Mouse (Mus musculus) cortical plate, adult 2 months (tissue): ENCODE data around the gene Mical2. TPM values are rescaled to one million over a fixed set of nuclear protein-coding genes. Genes with fewer than 3 reads are reported as not detected.

Experiments used
- H3K27ac ChIP-seq: fragments of 200-500 bp; 2 replicates; pipeline ENCODE4 v1.5.1; 2012; ENCODE audit warnings: low read length, control low read depth, inconsistent platforms; ENCODE audit not compliant: insufficient read depth
- H3K4me1 ChIP-seq: fragments of 200-500 bp; 2 replicates; pipeline ENCODE4 v1.6.1; 2011; ENCODE audit warnings: low read length; ENCODE audit not compliant: control insufficient read depth, insufficient read depth
- H3K4me3 ChIP-seq: fragments of 200-500 bp; 2 replicates; pipeline ENCODE4 v1.5.1; 2011; ENCODE audit warnings: mild to moderate bottlenecking, low read length, control low read depth; ENCODE audit not compliant: insufficient read depth
- CTCF ChIP-seq: fragments of 200-500 bp; IDR thresholded peaks from 2 replicates; pipeline ENCODE4 v1.5.1; 2011; ENCODE audit warnings: mild to moderate bottlenecking, control low read depth, low read length; ENCODE audit not compliant: insufficient read depth; ENCODE audit errors: extremely low read depth
- POLR2A ChIP-seq: fragments of 200-500 bp; IDR thresholded peaks from 2 replicates; pipeline ENCODE4 v1.6.1; 2011; ENCODE audit warnings: mild to moderate bottlenecking, low read length, control low read depth; ENCODE audit not compliant: insufficient read depth; ENCODE audit errors: extremely low read depth
- polyA plus RNA-seq: library from polyadenylated mRNA; depleted of rRNA; stranded (reverse); fragments of >200 nt; gene quantifications from 2 replicates; pipeline ENCODE4 v1.2.3, GENCODE M21; 2012

Gene Mical2
- polyA plus RNA-seq, 1 experiment = 371 TPM

DNA sequence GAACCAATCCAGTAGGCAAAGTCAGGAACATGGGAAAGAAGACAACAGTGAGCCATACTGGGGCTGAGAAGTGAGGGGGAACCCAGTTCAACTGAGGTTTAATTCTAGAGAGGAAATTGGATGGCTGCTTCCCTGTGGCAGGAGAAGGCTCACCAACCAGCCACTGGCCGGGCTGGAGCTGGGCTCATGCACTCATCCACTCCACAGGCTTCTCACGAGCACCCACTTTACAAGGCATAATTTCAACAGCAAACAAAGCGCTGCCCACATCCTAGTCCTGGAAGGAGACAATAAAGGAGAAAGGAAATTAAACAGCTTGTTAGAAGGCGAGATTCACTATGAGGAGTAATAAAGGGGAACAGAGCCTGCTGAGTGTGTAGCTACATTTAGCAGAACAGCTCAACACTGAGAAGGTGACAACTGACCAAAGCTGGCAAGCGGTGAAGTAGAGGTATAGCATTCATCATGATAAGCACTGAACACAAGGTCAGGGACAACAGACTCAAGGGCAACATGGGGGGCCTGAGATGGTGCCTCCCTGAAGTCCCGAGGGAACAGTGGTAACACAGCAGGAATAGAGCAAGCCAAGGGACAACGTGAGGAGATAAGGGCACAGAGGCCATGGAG lies 137.0 kb downstream of the Mical2 start:
- no peaks in the 10 kb centered on the region for H3K4me1 ChIP-seq
- no peak overlapping the region for H3K4me3 ChIP-seq
- TF ChIP-seq POLR2A (no peak), CTCF (no peak)
- no peak overlapping the region for H3K27ac ChIP-seq

DNA sequence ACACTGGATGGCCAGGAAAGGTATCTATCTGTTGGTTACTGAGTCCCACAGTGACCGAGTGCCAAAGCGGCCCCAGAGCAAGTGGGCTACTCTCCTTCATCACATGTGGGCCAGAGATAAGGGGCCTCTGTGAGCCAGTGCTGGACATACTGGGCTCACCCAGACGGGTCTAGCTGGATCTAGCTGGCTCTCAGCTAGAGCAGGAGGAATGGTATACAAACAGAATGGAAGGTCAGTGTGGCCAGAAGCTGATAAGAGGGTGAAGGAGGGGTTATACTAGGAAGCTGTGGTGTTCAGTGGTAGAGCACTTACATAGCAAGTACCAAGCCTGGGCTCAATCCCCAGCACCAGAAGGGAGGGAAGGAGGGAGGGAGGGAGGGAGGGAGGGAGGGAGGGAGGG lies 140.2 kb downstream of the Mical2 start:
- no peak for TF ChIP-seq POLR2A
- TF ChIP-seq CTCF = no peak
- Histone ChIP-seq H3K4me1 (no peaks in the 10 kb centered on the region), H3K27ac (no peak overlapping the region), H3K4me3 (no peak overlapping the region)

DNA sequence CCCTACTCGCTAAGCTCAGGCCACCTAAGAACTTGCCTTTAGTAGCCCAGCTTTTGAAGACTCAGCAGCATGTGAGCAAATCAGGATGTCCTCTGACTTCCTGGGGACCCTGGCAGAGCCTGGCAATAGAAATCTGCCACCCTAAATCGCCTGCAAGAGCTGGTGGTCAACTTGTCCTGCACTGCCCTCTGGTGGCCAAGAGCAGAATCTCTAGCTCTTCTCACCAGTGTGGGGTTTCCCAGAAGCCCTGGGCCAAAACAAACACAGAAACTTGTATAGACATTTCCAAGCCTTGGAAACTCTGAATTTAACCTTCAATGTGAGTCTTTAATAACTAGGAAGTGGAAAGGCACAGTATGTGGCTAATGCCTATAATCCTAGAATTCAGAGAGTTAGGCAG lies 143.4 kb downstream of the Mical2 start:
- Histone ChIP-seq H3K27ac (no peak overlapping the region), H3K4me1 (no peaks in the 10 kb centered on the region), H3K4me3 (no peak overlapping the region)
- TF ChIP-seq POLR2A = no peak
- TF ChIP-seq CTCF = peak; percentile 93

- TF ChIP-seq POLR2A = no peak
- no peak for TF ChIP-seq CTCF
- Histone ChIP-seq H3K27ac (no peak overlapping the region), H3K4me3 (no peak overlapping the region), H3K4me1 (no peaks in the 10 kb centered on the region)
These were observed 144.3 kb downstream of the Mical2 start for GRCm38 (mm10) chr7:112369977-112370376.

- no peak for TF ChIP-seq CTCF
- TF ChIP-seq POLR2A = no peak
These were observed 145.7 kb downstream of the Mical2 start for GRCm38 (mm10) chr7:112371387-112371786.

GRCm38 (mm10) chr7:112374035-112374434 lies 148.4 kb downstream of the Mical2 start:
- TF ChIP-seq CTCF (no peak), POLR2A (no peak)
- H3K4me3 ChIP-seq = no peak overlapping the region
- no peak overlapping the region for H3K27ac ChIP-seq
- H3K4me1 ChIP-seq = peaks cover 7% of the 10 kb centered on the region

More at GRCm38 (mm10) chr7:112371387-112371786, 145.7 kb downstream of the Mical2 start:
- Histone ChIP-seq H3K4me1 (no peaks in the 10 kb centered on the region), H3K27ac (no peak overlapping the region), H3K4me3 (no peak overlapping the region)

DNA sequence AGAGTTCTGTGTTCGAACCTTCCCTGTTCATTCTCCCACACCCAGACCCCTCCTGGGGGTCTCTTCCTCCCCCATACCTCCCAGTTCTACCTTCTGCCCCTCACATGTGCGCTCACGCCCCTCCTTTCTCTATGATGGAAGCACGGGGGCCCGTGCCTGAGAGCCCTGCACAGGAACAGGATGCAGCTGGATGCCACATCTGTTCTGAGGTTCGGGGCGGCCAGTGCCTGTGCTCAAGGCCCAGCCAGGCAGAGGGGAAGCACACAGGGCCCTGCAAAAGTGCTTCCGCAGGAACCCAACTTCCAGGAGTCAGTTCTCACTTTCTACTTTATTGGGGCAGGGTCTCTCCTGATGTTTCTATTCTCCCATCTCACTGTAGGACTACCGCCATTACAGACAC lies 149.4 kb downstream of the Mical2 start:
- Histone ChIP-seq H3K4me3 (no peak overlapping the region), H3K4me1 (peaks cover 7% of the 10 kb centered on the region), H3K27ac (no peak overlapping the region)
- no peak for TF ChIP-seq CTCF
- TF ChIP-seq POLR2A = no peak

DNA sequence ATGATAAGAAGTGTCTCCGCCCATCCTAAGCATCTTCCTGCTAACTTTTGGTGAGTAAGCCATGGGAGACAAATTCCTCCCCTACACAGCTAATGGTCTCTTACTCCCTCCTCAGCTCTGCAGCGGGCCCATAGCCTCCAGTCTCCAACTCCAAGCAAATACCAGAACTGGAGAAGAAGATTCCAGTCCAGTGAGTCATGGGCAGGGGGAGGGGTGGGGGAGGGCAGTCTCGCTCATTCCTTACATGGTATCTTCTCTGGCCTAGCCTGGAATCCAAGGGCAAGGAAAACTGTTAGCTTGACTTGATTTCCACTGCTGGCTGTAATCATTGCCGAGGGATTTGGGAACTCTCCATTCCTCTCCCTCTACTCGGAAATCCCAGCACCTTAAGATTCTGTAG lies 150.2 kb downstream of the Mical2 start:
- TF ChIP-seq POLR2A (no peak), CTCF (no peak)
- H3K27ac ChIP-seq = no peak overlapping the region
- peaks cover 7% of the 10 kb centered on the region for H3K4me1 ChIP-seq
- H3K4me3 ChIP-seq = no peak overlapping the region

DNA sequence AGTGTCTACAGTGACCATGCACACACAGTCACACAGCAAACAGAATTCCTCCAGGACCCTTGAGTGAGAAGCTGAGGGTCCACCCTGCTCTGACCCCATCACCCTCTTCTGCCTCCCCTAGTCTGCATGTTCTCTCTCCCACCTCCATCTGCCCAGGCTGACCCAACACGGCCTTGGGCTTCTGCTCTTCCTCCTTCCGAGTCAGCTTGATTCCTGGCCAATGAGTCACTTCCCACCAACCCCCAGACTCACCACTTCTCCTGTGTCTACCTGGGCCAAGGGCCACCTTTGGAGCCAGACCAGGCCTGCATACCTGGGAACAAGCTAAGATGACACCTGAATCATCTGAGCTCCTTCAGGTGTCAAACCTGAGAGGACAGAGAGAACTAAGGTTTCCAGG lies 151.0 kb downstream of the Mical2 start:
- H3K4me3 ChIP-seq = no peak overlapping the region
- no peak overlapping the region for H3K27ac ChIP-seq
- H3K4me1 ChIP-seq = peaks cover 7% of the 10 kb centered on the region

DNA sequence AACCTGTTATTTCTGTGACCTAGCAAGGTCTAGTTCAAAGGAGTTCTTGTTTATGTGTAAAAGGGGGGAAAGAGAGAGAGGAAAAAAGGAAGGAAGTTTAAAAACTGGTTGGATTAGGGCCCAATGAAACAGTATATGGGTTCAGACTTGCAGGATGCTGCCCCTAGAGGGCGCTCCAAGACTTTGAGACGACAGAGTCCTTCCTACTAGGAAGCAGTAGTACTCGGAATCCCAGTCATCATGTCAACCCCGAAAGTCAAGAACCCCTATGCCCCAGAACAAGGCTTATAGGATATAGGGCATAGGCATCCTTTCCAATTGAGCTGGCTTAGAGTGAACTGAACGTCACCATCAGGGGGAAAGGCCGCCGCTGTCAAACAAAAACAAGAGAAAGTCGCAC lies 151.7 kb downstream of the Mical2 start:
- TF ChIP-seq CTCF (peak; percentile 89), POLR2A (no peak)
- Histone ChIP-seq H3K4me3 (no peak overlapping the region), H3K27ac (no peak overlapping the region), H3K4me1 (peaks cover 7% of the 10 kb centered on the region)

More for the DNA sequence above, 151.0 kb downstream of the Mical2 start:
- TF ChIP-seq CTCF (no peak), POLR2A (no peak)

- Histone ChIP-seq H3K27ac (peak overlapping the region; percentile 43), H3K4me1 (peaks cover 7% of the 10 kb centered on the region), H3K4me3 (no peak overlapping the region)
- TF ChIP-seq CTCF (no peak), POLR2A (no peak)
These were observed 152.4 kb downstream of the Mical2 start for GRCm38 (mm10) chr7:112378056-112378455.

GRCm38 (mm10) chr7:112378476-112378875 lies 152.8 kb downstream of the Mical2 start:
- Histone ChIP-seq H3K4me1 (peaks cover 7% of the 10 kb centered on the region), H3K27ac (peak overlapping the region; percentile 43), H3K4me3 (no peak overlapping the region)
- TF ChIP-seq CTCF (no peak), POLR2A (no peak)
